Mouse (Mus musculus) midbrain, embryonic 13.5 days (tissue): ENCODE results near the gene Amdhd1. TPM values are rescaled to one million over a fixed set of nuclear protein-coding genes. Genes with fewer than 3 reads are reported as not detected.

Experiments
- ATAC-seq: fragments of 200-750 bp; cut with Nextera tagmentation; 2 replicates; pipeline ENCODE4 v1.8.0; 2017; ENCODE audit warnings: mild to moderate bottlenecking, moderate TSS enrichment, moderate library complexity
- H3K27ac ChIP-seq: fragments of 300-500 bp; sonication (generic); 2 replicates; pipeline ENCODE4 v1.5.1; 2015; ENCODE audit warnings: inconsistent platforms, mild to moderate bottlenecking, moderate library complexity
- H3K27me3 ChIP-seq: fragments of 300-500 bp; sonication (generic); 2 replicates; pipeline ENCODE4 v1.6.1; 2015; ENCODE audit warnings: mild to moderate bottlenecking, inconsistent platforms
- H3K36me3 ChIP-seq: fragments of 300-500 bp; sonication (generic); 2 replicates; pipeline ENCODE4 v1.6.1; 2015; ENCODE audit warnings: mild to moderate bottlenecking, inconsistent platforms
- H3K4me1 ChIP-seq: fragments of 300-500 bp; sonication (generic); replicated peaks from 2 replicates; pipeline ENCODE4 v1.6.1; 2015; ENCODE audit warnings: inconsistent platforms
- H3K4me2 ChIP-seq: fragments of 300-500 bp; sonication (generic); replicated peaks from 2 replicates; pipeline ENCODE4 v1.6.1; 2015; ENCODE audit warnings: moderate library complexity, mild to moderate bottlenecking, inconsistent platforms
- H3K4me3 ChIP-seq: fragments of 300-500 bp; sonication (generic); replicated peaks from 2 replicates; pipeline ENCODE4 v1.5.1; 2015; ENCODE audit warnings: mild to moderate bottlenecking, inconsistent platforms
- H3K9ac ChIP-seq: fragments of 300-500 bp; sonication (generic); replicated peaks from 2 replicates; pipeline ENCODE4 v1.6.1; 2015; ENCODE audit warnings: mild to moderate bottlenecking, inconsistent platforms
- H3K9me3 ChIP-seq: fragments of 300-500 bp; sonication (generic); 2 replicates; pipeline ENCODE4 v1.6.1; 2016; ENCODE audit warnings: mild to moderate bottlenecking, inconsistent platforms
- WGBS: fragments of 180-500 bp; shearing (Covaris S2); methylation state at CpG from one replicate; pipeline ENCODE4 v1.1.7; 2015; 5-methylcytosine and 5-hydroxymethylcytosine counted together
- polyA plus RNA-seq: library from polyadenylated mRNA; unstranded; fragments of >200 nt; fragmentation: Nextera tagmentation; extraction: Ambion mirVana; gene quantifications from 2 replicates; pipeline ENCODE4 v1.2.1, GENCODE M21; 2015

The Amdhd1 gene
- polyA plus RNA-seq: 0.15 TPM in 2 replicates

- Histone ChIP-seq H3K4me2 (peak within 1 kb of the TSS; percentile 61), H3K36me3 (no peaks in the 10 kb centered on the region), H3K4me3 (peak within 1 kb of the TSS; percentile 37), H3K27me3 (peaks cover 22% of the 10 kb centered on the region), H3K9ac (peak within 1 kb of the TSS; percentile 33; the same call in 1 of the 2 replicates), H3K27ac (no peak within 1 kb of the TSS), H3K9me3 (no peaks in the 10 kb centered on the region), H3K4me1 (peaks cover 20% of the 10 kb centered on the region)
- ATAC-seq: peak; percentile 96
- WGBS: 4% methylated on average over 35 of the region's 35 CpGs
These were observed at the start of gene Amdhd1 for GRCm38 (mm10) chr10:93539775-93540430. Amdhd1 (minus strand) TSS chr10:93540033.

- peak within 1 kb of the TSS; percentile 89 for H3K9ac ChIP-seq
- H3K4me2 ChIP-seq: peak within 1 kb of the TSS; percentile 71
- no peaks in the 10 kb centered on the region for H3K9me3 ChIP-seq
- peak within 1 kb of the TSS; percentile 87 for H3K4me3 ChIP-seq
- H3K36me3 ChIP-seq: peaks cover 18% of the 10 kb centered on the region
- ATAC-seq: peak; percentile 87
- H3K27ac ChIP-seq: peak within 1 kb of the TSS; percentile 87
- peaks cover 10% of the 10 kb centered on the region; the same call in 1 of the 2 replicates for H3K27me3 ChIP-seq
- under 1% methylated on average over 61 of the region's 63 CpGs for WGBS
- H3K4me1 ChIP-seq: peaks cover 22% of the 10 kb centered on the region
These were observed 49.5 kb upstream of the Amdhd1 start, which contains the start of gene Snrpf for GRCm38 (mm10) chr10:93589281-93589848. Snrpf (minus strand) TSS chr10:93589706.

GRCm38 (mm10) chr10:93588796-93589195, 49.0 kb upstream of the Amdhd1 start:
- peak overlapping the region; percentile 71 for H3K4me2 ChIP-seq
- H3K27me3 ChIP-seq: peaks cover 10% of the 10 kb centered on the region; the same call in 1 of the 2 replicates
- H3K9ac ChIP-seq: peak overlapping the region; percentile 89
- peaks cover 22% of the 10 kb centered on the region for H3K4me1 ChIP-seq
- H3K36me3 ChIP-seq: peaks cover 21% of the 10 kb centered on the region
- peak overlapping the region; percentile 87 for H3K27ac ChIP-seq
- peak overlapping the region; percentile 87 for H3K4me3 ChIP-seq
- 2% methylated on average over 11 of the region's 11 CpGs for WGBS
- no peaks in the 10 kb centered on the region for H3K9me3 ChIP-seq
- no peak for ATAC-seq

GRCm38 (mm10) chr10:93577271-93577886, 37.5 kb upstream of the Amdhd1 start:
- H3K27me3 ChIP-seq: no peaks in the 10 kb centered on the region
- peaks cover 11% of the 10 kb centered on the region for H3K36me3 ChIP-seq
- H3K4me2 ChIP-seq: no peak overlapping the region
- no peaks in the 10 kb centered on the region for H3K9me3 ChIP-seq
- no peak overlapping the region for H3K9ac ChIP-seq
- no peak overlapping the region for H3K4me3 ChIP-seq
- peak; percentile 56; the same call in 1 of the 2 replicates for ATAC-seq
- WGBS: 65% methylated on average over 13 of the region's 13 CpGs
- no peak overlapping the region for H3K27ac ChIP-seq
- no peaks in the 10 kb centered on the region for H3K4me1 ChIP-seq

GRCm38 (mm10) chr10:93575960-93576359, 36.1 kb upstream of the Amdhd1 start:
- Histone ChIP-seq H3K27ac (no peak overlapping the region), H3K36me3 (0 out of 2 replicates have a peak, but pooled peaks cover 2% of the 10 kb centered on the region), H3K4me2 (no peak overlapping the region), H3K27me3 (no peaks in the 10 kb centered on the region), H3K9ac (no peak overlapping the region), H3K4me1 (no peaks in the 10 kb centered on the region), H3K4me3 (no peak overlapping the region), H3K9me3 (no peaks in the 10 kb centered on the region)
- 96% methylated on average over 8 of the region's 8 CpGs for WGBS
- ATAC-seq: no peak

GRCm38 (mm10) chr10:93574966-93575365, 35.1 kb upstream of the Amdhd1 start:
- Histone ChIP-seq H3K9me3 (no peaks in the 10 kb centered on the region), H3K36me3 (0 out of 2 replicates have a peak, but pooled peaks cover 2% of the 10 kb centered on the region), H3K9ac (no peak overlapping the region), H3K4me3 (no peak overlapping the region), H3K27me3 (no peaks in the 10 kb centered on the region), H3K4me1 (no peaks in the 10 kb centered on the region), H3K27ac (no peak overlapping the region), H3K4me2 (no peak overlapping the region)
- ATAC-seq: no peak
- WGBS: 77% methylated on average over 4 of the region's 4 CpGs

- H3K9me3 ChIP-seq: no peaks in the 10 kb centered on the region
- WGBS: 61% methylated on average over 2 of the region's 2 CpGs
- H3K27me3 ChIP-seq: no peaks in the 10 kb centered on the region
- no peak overlapping the region for H3K9ac ChIP-seq
- no peak overlapping the region for H3K4me3 ChIP-seq
- H3K4me1 ChIP-seq: no peaks in the 10 kb centered on the region
- no peaks in the 10 kb centered on the region for H3K36me3 ChIP-seq
- no peak overlapping the region for H3K27ac ChIP-seq
- ATAC-seq: no peak
- H3K4me2 ChIP-seq: no peak overlapping the region
These were observed 32.4 kb upstream of the Amdhd1 start for GRCm38 (mm10) chr10:93572209-93572608.

GRCm38 (mm10) chr10:93568671-93569070, 28.8 kb upstream of the Amdhd1 start:
- Histone ChIP-seq H3K36me3 (no peaks in the 10 kb centered on the region), H3K9ac (no peak overlapping the region), H3K4me1 (no peaks in the 10 kb centered on the region), H3K27ac (no peak overlapping the region), H3K4me2 (no peak overlapping the region), H3K4me3 (no peak overlapping the region), H3K9me3 (no peaks in the 10 kb centered on the region), H3K27me3 (no peaks in the 10 kb centered on the region)
- no peak for ATAC-seq
- WGBS: 88% methylated on average over 6 of the region's 6 CpGs

GRCm38 (mm10) chr10:93567841-93568566, 28.2 kb upstream of the Amdhd1 start:
- Histone ChIP-seq H3K36me3 (no peaks in the 10 kb centered on the region), H3K4me2 (no peak overlapping the region), H3K27ac (no peak overlapping the region), H3K9ac (no peak overlapping the region), H3K4me3 (no peak overlapping the region), H3K27me3 (no peaks in the 10 kb centered on the region), H3K9me3 (no peaks in the 10 kb centered on the region), H3K4me1 (no peaks in the 10 kb centered on the region)
- 91% methylated on average over 11 of the region's 11 CpGs for WGBS
- ATAC-seq: no peak

GRCm38 (mm10) chr10:93567066-93567465, 27.2 kb upstream of the Amdhd1 start:
- Histone ChIP-seq H3K9ac (no peak overlapping the region), H3K4me2 (no peak overlapping the region), H3K27ac (no peak overlapping the region), H3K36me3 (no peaks in the 10 kb centered on the region), H3K9me3 (no peaks in the 10 kb centered on the region), H3K4me1 (no peaks in the 10 kb centered on the region), H3K27me3 (no peaks in the 10 kb centered on the region), H3K4me3 (no peak overlapping the region)
- no peak for ATAC-seq
- 91% methylated on average over 10 of the region's 10 CpGs for WGBS

GRCm38 (mm10) chr10:93564518-93565090, 24.8 kb upstream of the Amdhd1 start:
- no peaks in the 10 kb centered on the region for H3K36me3 ChIP-seq
- no peak overlapping the region for H3K4me3 ChIP-seq
- no peaks in the 10 kb centered on the region for H3K9me3 ChIP-seq
- H3K4me2 ChIP-seq: no peak overlapping the region
- H3K9ac ChIP-seq: no peak overlapping the region
- WGBS: 91% methylated on average over 14 of the region's 14 CpGs
- H3K4me1 ChIP-seq: no peaks in the 10 kb centered on the region
- H3K27me3 ChIP-seq: no peaks in the 10 kb centered on the region
- no peak for ATAC-seq
- H3K27ac ChIP-seq: no peak overlapping the region
